Mouse (Mus musculus) hindbrain, embryonic 14.5 days (tissue): ENCODE measurements around the gene D630003M21Rik. TPM values are rescaled to one million over a fixed set of nuclear protein-coding genes. Genes with fewer than 3 reads are reported as not detected.

Experiments
- ATAC-seq: fragments of 200-750 bp; cut with Nextera tagmentation; 2 replicates; pipeline ENCODE4 v1.8.0; 2017; ENCODE audit warnings: moderate number of reproducible peaks, mild to moderate bottlenecking, moderate TSS enrichment, moderate library complexity; ENCODE audit not compliant: low FRiP score
- DNase-seq: peaks from one replicate; pipeline ENCODE4 v3.0.0-alpha.2; 2015; ENCODE audit warnings: low spot score
- H3K27ac ChIP-seq: fragments of 300-500 bp; sonication (generic); 2 replicates; pipeline ENCODE4 v1.5.1; 2014; ENCODE audit warnings: mild to moderate bottlenecking, moderate library complexity
- H3K27me3 ChIP-seq: fragments of 300-500 bp; sonication (generic); 2 replicates; pipeline ENCODE4 v1.6.1; 2014; ENCODE audit warnings: mild to moderate bottlenecking, low read length, mixed read lengths; ENCODE audit not compliant: control insufficient read depth, insufficient read depth
- H3K36me3 ChIP-seq: fragments of 300-500 bp; sonication (generic); replicated peaks from 2 replicates; pipeline ENCODE4 v1.6.1; 2014; ENCODE audit not compliant: control insufficient read depth, insufficient read depth
- H3K4me1 ChIP-seq: fragments of 300-500 bp; sonication (generic); replicated peaks from 2 replicates; pipeline ENCODE4 v1.6.1; 2014; ENCODE audit warnings: antibody characterized with exemption, low read length, mixed read lengths; ENCODE audit not compliant: control insufficient read depth, insufficient read depth
- H3K4me2 ChIP-seq: fragments of 300-500 bp; sonication (generic); replicated peaks from 2 replicates; pipeline ENCODE4 v1.6.1; 2014; ENCODE audit warnings: mild to moderate bottlenecking, moderate library complexity
- H3K4me3 ChIP-seq: fragments of 300-500 bp; sonication (generic); replicated peaks from 2 replicates; pipeline ENCODE4 v1.5.1; 2014; ENCODE audit warnings: mild to moderate bottlenecking, low read length
- H3K9ac ChIP-seq: fragments of 300-500 bp; sonication (generic); 2 replicates; pipeline ENCODE4 v1.6.1; 2014
- H3K9me3 ChIP-seq: fragments of 300-500 bp; sonication (generic); 2 replicates; pipeline ENCODE4 v1.6.1; 2016; ENCODE audit warnings: low read length; ENCODE audit not compliant: control insufficient read depth
- WGBS: fragments of 180-500 bp; shearing (Covaris S2); extraction: QIAGEN DNeasy Blood & Tissue Kit; methylation state at CpG from one replicate; pipeline ENCODE4 v1.1.7; 2014; 5-methylcytosine and 5-hydroxymethylcytosine counted together
- polyA plus RNA-seq: library from polyadenylated mRNA; unstranded; fragments of >200 nt; fragmentation: Nextera tagmentation; extraction: Ambion mirVana; gene quantifications from 2 replicates; pipeline ENCODE4 v1.2.1, GENCODE M21; 2014

The D630003M21Rik gene
- polyA plus RNA-seq, 1 experiment from 2014 or later, result 1.6 TPM

- DNase-seq, result no peak
- 85% methylated on average over 18 of the region's 18 CpGs for WGBS
- no peaks in the 10 kb centered on the region for H3K27me3 ChIP-seq
- no peak overlapping the region for H3K4me3 ChIP-seq
- no peak for ATAC-seq
- no peak overlapping the region for H3K4me2 ChIP-seq
- no peak overlapping the region for H3K27ac ChIP-seq
- no peaks in the 10 kb centered on the region for H3K36me3 ChIP-seq
- no peaks in the 10 kb centered on the region for H3K4me1 ChIP-seq
- no peak overlapping the region for H3K9ac ChIP-seq
- no peaks in the 10 kb centered on the region for H3K9me3 ChIP-seq
Measured at GRCm38 (mm10) chr2:158242170-158242896, 13.3 kb upstream of the D630003M21Rik start.

DNA sequence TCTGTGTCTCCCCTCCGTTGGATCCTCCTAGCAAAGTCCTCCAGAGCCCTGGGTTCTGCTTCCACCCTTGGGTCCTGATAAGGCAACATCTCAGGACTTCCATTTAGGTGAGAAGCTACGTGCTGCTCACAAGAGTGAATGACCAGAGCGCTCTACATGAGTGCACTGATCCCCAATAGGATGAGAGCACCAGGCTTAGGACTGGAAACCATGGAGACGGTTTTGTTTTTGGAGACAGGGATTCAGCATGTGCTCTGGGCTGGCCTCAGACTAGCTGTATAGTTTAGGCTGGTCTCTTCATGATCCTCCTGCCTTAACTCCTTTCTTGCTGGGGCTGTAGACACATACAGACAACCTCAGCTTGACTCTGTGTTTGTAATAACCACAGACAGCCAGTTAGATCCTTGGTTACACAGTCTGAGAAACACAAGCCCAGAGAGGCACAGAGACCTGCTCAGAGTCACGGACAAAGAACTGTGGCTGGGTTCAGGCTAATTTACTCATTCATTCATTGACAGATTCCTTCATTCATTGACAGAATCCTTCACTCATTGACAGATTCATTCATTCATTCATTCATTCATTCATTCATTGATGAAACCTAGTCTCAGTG lies 12.2 kb upstream of the D630003M21Rik start:
- H3K4me1 ChIP-seq, result no peaks in the 10 kb centered on the region
- no peaks in the 10 kb centered on the region for H3K9me3 ChIP-seq
- H3K36me3 ChIP-seq, result no peaks in the 10 kb centered on the region
- H3K9ac ChIP-seq, result no peak overlapping the region
- H3K4me2 ChIP-seq, result no peak overlapping the region
- WGBS, result 57% methylated on average over 5 of the region's 5 CpGs
- no peak overlapping the region for H3K4me3 ChIP-seq
- ATAC-seq (no peak), DNase-seq (no peak)
- no peak overlapping the region for H3K27ac ChIP-seq
- H3K27me3 ChIP-seq, result no peaks in the 10 kb centered on the region

DNA sequence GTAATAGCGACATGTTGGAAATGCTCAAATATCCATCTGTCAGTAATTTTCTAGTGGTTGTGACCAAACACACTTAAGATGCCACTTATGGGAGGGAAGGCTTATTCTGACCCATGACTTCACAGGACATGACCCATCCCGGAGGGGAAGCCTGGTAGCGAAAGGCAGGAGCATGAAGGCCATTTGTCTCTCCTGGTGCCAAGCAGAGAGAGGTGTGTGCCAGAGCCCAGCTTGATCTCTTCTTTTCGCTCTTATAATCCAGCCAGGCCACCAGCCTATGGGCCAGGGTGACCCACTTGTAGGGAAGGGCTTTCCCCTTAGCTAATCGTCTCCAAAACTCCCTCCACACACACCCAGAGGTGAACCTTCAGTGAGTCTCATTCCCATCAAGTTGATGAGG lies 9.1 kb upstream of the D630003M21Rik start:
- Histone ChIP-seq H3K4me3 (no peak overlapping the region), H3K9me3 (no peaks in the 10 kb centered on the region), H3K9ac (no peak overlapping the region), H3K4me2 (no peak overlapping the region), H3K27ac (no peak overlapping the region), H3K4me1 (no peaks in the 10 kb centered on the region), H3K36me3 (no peaks in the 10 kb centered on the region), H3K27me3 (no peaks in the 10 kb centered on the region)
- DNase-seq (no peak), ATAC-seq (no peak)
- WGBS, result 91% methylated on average over 5 of the region's 5 CpGs

DNA sequence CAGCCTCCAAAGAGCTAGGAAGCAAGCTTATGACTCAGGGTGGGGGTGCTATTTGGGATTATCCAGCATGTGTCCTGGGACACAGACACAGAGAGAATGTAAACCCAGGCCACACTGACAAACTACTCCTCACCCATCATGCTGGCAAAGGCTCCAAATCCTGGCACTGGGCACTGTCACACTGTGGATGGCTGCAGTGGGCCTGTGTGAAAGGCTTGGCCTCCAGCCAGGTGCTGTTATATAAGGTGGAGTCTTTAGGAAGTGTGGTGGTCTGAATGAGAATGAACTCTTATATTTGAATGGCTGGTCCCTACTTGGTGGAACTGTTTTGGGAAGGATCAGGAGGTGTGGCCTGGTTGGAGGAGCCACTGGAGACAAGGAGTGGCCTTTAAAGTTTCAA lies 7.7 kb upstream of the D630003M21Rik start:
- H3K9me3 ChIP-seq, result no peaks in the 10 kb centered on the region
- H3K36me3 ChIP-seq, result no peaks in the 10 kb centered on the region
- ATAC-seq (no peak), DNase-seq (no peak)
- H3K4me1 ChIP-seq, result no peaks in the 10 kb centered on the region
- H3K4me3 ChIP-seq, result no peak overlapping the region
- no peak overlapping the region for H3K4me2 ChIP-seq
- no peak overlapping the region for H3K27ac ChIP-seq
- H3K27me3 ChIP-seq, result no peaks in the 10 kb centered on the region
- no peak overlapping the region for H3K9ac ChIP-seq

GRCm38 (mm10) chr2:158233106-158233505 lies 4.1 kb upstream of the D630003M21Rik start:
- Histone ChIP-seq H3K4me1 (peaks cover 10% of the 10 kb centered on the region), H3K36me3 (no peaks in the 10 kb centered on the region), H3K4me2 (no peak overlapping the region), H3K9ac (no peak overlapping the region), H3K27me3 (no peaks in the 10 kb centered on the region), H3K4me3 (no peak overlapping the region), H3K27ac (no peak overlapping the region), H3K9me3 (no peaks in the 10 kb centered on the region)
- DNase-seq, result no peak
- 78% methylated on average over 3 of the region's 3 CpGs for WGBS
- ATAC-seq, result no peak

DNA sequence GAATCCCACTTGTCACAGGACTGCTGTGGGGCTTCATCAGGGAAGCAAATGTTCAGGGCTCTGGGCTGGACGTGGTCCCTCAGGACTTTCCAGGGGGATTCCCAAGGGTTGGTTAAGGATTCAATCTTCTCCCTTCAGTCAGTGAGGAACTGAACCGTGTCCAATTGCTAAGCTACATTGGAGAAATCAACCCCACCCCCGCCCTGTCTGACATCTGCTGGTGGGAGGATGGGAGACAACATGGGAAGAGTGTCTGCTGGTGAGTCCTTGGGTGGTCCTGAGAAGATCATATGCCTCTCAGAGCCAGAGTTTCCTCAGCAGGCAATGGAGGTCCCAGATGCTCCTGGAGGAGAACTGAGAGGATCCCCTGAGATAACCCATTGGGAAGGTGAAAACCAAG lies 3.4 kb upstream of the D630003M21Rik start:
- H3K36me3 ChIP-seq, result no peaks in the 10 kb centered on the region
- H3K4me2 ChIP-seq, result no peak overlapping the region
- no peaks in the 10 kb centered on the region for H3K9me3 ChIP-seq
- H3K4me3 ChIP-seq, result no peak overlapping the region
- no peak for DNase-seq
- H3K4me1 ChIP-seq, result peaks cover 10% of the 10 kb centered on the region
- 47% methylated on average over 3 of the region's 3 CpGs for WGBS
- ATAC-seq, result no peak
- no peaks in the 10 kb centered on the region for H3K27me3 ChIP-seq
- no peak overlapping the region for H3K27ac ChIP-seq
- no peak overlapping the region for H3K9ac ChIP-seq

GRCm38 (mm10) chr2:158231071-158231470 lies 2.0 kb upstream of the D630003M21Rik start:
- no peak overlapping the region for H3K27ac ChIP-seq
- WGBS, result 42% methylated on average over 5 of the region's 5 CpGs
- H3K36me3 ChIP-seq, result no peaks in the 10 kb centered on the region
- ATAC-seq, result no peak
- H3K9me3 ChIP-seq, result no peaks in the 10 kb centered on the region
- H3K4me2 ChIP-seq, result no peak overlapping the region
- H3K9ac ChIP-seq, result no peak overlapping the region
- H3K27me3 ChIP-seq, result no peaks in the 10 kb centered on the region
- no peak for DNase-seq
- H3K4me3 ChIP-seq, result no peak overlapping the region
- H3K4me1 ChIP-seq, result peaks cover 10% of the 10 kb centered on the region

DNA sequence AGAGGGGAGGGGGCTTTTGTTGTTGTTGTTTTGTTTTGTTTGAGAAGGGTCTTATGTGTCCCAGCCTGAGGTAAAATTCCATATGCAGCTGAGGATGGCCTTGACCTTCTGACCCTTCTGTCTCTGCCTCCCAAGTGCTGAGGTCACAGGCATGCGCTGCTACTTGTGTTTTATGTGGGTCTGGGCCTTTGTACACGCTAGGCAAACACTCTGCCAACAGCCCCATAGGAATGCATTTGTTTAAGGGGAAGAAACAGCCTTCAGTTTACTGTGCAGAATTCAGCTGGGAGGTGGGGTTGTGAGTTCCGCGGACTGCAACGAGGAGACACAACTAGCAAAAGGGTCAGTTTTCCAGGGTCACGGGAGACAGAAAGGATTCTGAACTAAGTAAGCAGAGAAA lies 1.6 kb upstream of the D630003M21Rik start:
- Histone ChIP-seq H3K9me3 (no peaks in the 10 kb centered on the region), H3K4me3 (no peak overlapping the region), H3K4me1 (peaks cover 10% of the 10 kb centered on the region), H3K4me2 (no peak overlapping the region), H3K36me3 (no peaks in the 10 kb centered on the region), H3K27me3 (no peaks in the 10 kb centered on the region), H3K27ac (no peak overlapping the region), H3K9ac (no peak overlapping the region)
- ATAC-seq, result no peak
- WGBS, result 26% methylated on average over 6 of the region's 6 CpGs
- no peak for DNase-seq

GRCm38 (mm10) chr2:158229503-158229892 lies 476 bp upstream of the D630003M21Rik start:
- H3K4me3 ChIP-seq, result peak overlapping the region; percentile 39
- H3K9me3 ChIP-seq, result no peaks in the 10 kb centered on the region
- peak overlapping the region; percentile 45; the same call in 1 of the 2 replicates for H3K27ac ChIP-seq
- peaks cover 10% of the 10 kb centered on the region for H3K4me1 ChIP-seq
- DNase-seq (no peak), ATAC-seq (peak; percentile 28; the same call in 1 of the 2 replicates)
- peak overlapping the region; percentile 67 for H3K9ac ChIP-seq
- WGBS, result 26% methylated on average over 7 of the region's 7 CpGs
- H3K36me3 ChIP-seq, result no peaks in the 10 kb centered on the region
- H3K27me3 ChIP-seq, result no peaks in the 10 kb centered on the region
- peak overlapping the region; percentile 78 for H3K4me2 ChIP-seq
